Mouse (Mus musculus): ENCODE measurements around the gene Ramp3. TPM values are rescaled to one million over a fixed set of nuclear protein-coding genes. Genes with fewer than 3 reads are reported as not detected.

Gene Ramp3
- polyA plus RNA-seq (2012): 0.75 and 0.88 TPM in 2 replicates

GRCm38 (mm10) chr11:6658271-6658670 lies at the start of gene Ramp3:
TSS of gene Ramp3 (plus strand) at chr11:6658521.

GRCm38 (mm10) chr11:6625478-6626387 lies 32.6 kb upstream of the Ramp3 start, which contains the start of gene Tbrg4:
TSS of gene Tbrg4 (minus strand) at chr11:6626067.

DNA sequence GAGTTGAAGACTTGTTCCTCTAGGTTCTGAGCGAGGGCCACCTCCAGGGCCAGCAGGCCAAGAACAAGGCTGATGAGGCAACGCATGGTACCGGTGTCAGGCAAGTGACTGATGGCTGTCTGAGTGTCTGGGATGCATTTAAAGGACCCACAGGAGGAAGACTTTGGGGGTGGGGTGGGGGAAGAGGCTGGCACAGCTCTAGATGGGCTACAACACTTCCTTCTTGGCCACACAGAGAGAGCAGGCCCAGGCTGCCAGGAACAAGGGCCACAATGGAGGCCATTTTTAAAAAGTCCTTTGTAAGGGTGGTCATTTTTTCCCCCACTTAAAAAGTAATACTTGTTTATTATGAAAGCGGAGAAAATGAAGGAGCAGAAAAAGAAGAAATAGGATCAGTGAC lies 19.8 kb upstream of the Ramp3 start, which contains the start of gene Wap:
Wap (minus strand) TSS at position 101 of the 400 bp plus-strand sequence.

Other genes starting within 250 kb of the Ramp3 start
- gene Ppia, start 243.1 kb upstream of the Ramp3 start, polyA plus RNA-seq (2012): 175 and 192 TPM in 2 replicates
- 154 and 173 TPM in 2 replicates for gene H2afv, start 214.1 kb upstream of the Ramp3 start, polyA plus RNA-seq (2012)
- 11.1 and 14.7 TPM in 2 replicates for gene Purb, start 182.6 kb upstream of the Ramp3 start, polyA plus RNA-seq (2012)
- 60.0 and 82.0 TPM in 2 replicates for gene Myo1g, start 137.6 kb upstream of the Ramp3 start, polyA plus RNA-seq (2012)
- 29.7 and 31.9 TPM in 2 replicates for gene Ccm2, start 111.6 kb upstream of the Ramp3 start, polyA plus RNA-seq (2012)
- 0.20 and 0.30 TPM in 2 replicates for gene Nacad, start 52.5 kb upstream of the Ramp3 start, polyA plus RNA-seq (2012)
- gene Tbrg4, start 32.5 kb upstream of the Ramp3 start, polyA plus RNA-seq (2012): 240 and 252 TPM in 2 replicates
- not detected in 2 replicates for gene Wap, start 19.9 kb upstream of the Ramp3 start, polyA plus RNA-seq (2012)
- not detected in 2 replicates for gene Gm11983, start 179.1 kb downstream of the Ramp3 start, polyA plus RNA-seq (2012)